Mouse (Mus musculus) cerebellum, postnatal 14 days (tissue): Measurements from ENCODE around the gene Trpc5.

Source experiments
- DNase-seq, 2 experiments: peaks; one replicate each; pipeline ENCODE4 v3.0.0; 2021; ENCODE audit warnings: mixed read lengths in 2 of 2

Trpc5 gene

DNA sequence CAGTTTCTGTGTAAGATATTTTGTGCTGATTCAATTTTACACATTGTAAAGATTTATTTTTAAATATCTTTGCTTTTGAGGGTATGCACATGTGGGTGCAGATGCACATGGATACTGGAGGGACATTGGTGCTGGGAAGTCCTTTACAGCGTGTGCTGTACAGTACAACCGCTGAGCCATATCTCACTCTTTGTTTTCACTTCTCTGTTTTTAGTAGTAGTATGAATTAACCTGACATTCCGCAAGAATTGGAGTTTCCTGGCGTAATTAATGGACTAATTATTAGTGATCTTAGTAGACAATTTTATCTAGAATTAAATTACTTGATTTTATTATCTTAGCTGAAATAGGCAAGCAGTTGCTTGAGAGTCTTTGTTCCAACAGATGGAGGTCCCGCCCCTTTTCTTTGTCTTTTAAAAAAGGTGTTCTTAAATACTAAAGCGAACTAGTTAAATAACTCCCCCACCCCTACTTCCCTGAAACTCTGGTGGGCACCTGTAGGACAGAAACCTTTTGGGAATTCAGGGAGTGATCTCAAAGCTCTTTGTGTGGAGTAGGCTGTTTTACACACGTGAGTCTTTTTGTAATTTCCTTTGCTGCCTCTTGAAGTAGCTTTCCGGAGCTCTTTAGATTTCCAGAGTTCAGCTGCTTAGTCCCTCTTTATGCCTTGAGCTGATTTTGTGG, 352.5 kb downstream of the Trpc5 start:
- no peak for DNase-seq
